Mouse (Mus musculus) E14TG2a.4 (cell line): ENCODE data around the gene Cops6.

Source experiments
- CTCF ChIP-seq: conservative IDR thresholded peaks from 2 replicates; pipeline ENCODE4 v1.5.1; 2014; ENCODE audit warnings: low read length
- NANOG ChIP-seq: IDR thresholded peaks from 2 replicates; pipeline ENCODE4 v1.6.1; 2014; ENCODE audit warnings: borderline replicate concordance, low read length, mixed read lengths

- peak; percentile 79 for TF ChIP-seq CTCF
- no peak for TF ChIP-seq NANOG
Measured at GRCm38 (mm10) chr5:138137935-138138549, 22.8 kb upstream of the Cops6 start.
